Mouse (Mus musculus) splenic B cell, adult 2 months (primary cell): ENCODE results near the gene Zp3.

Experiments used
- DNase-seq: peaks from one replicate; pipeline ENCODE4 v3.0.0-alpha.2; 2011; ENCODE audit warnings: low read depth, low spot score
- H3K27me3 ChIP-seq: 2 replicates; pipeline ENCODE4 v1.6.1; 2012; ENCODE audit warnings: mild to moderate bottlenecking, low read length, moderate library complexity, mixed read lengths; ENCODE audit not compliant: control insufficient read depth, poor library complexity, insufficient read depth, severe bottlenecking
- H3K36me3 ChIP-seq: 2 replicates; pipeline ENCODE4 v1.6.1; 2012; ENCODE audit warnings: mild to moderate bottlenecking, low read length, moderate library complexity, mixed read lengths; ENCODE audit not compliant: control insufficient read depth, poor library complexity, insufficient read depth, severe bottlenecking

The Zp3 gene

GRCm38 (mm10) chr5:136007745-136008144, 27.8 kb downstream of the Zp3 start:
- Histone ChIP-seq H3K36me3 (peaks cover 2% of the 10 kb centered on the region), H3K27me3 (no peaks in the 10 kb centered on the region)
- no peak for DNase-seq

GRCm38 (mm10) chr5:136014877-136015276, 35.0 kb downstream of the Zp3 start:
- no peak for DNase-seq
- no peaks in the 10 kb centered on the region for H3K27me3 ChIP-seq

GRCm38 (mm10) chr5:136015586-136015985, 35.7 kb downstream of the Zp3 start:
- no peak for DNase-seq
- Histone ChIP-seq H3K27me3 (no peaks in the 10 kb centered on the region), H3K36me3 (peaks cover 5% of the 10 kb centered on the region)

More at GRCm38 (mm10) chr5:136014877-136015276, 35.0 kb downstream of the Zp3 start:
- peaks cover 5% of the 10 kb centered on the region for H3K36me3 ChIP-seq

GRCm38 (mm10) chr5:136016014-136016876, 36.3 kb downstream of the Zp3 start:
- Histone ChIP-seq H3K36me3 (peaks cover 5% of the 10 kb centered on the region), H3K27me3 (no peaks in the 10 kb centered on the region)
- no peak for DNase-seq

- no peaks in the 10 kb centered on the region for H3K27me3 ChIP-seq
- DNase-seq, result no peak
These were observed 37.4 kb downstream of the Zp3 start for GRCm38 (mm10) chr5:136017262-136017661.

GRCm38 (mm10) chr5:136018726-136019125, 38.8 kb downstream of the Zp3 start:
- H3K27me3 ChIP-seq, result no peaks in the 10 kb centered on the region
- DNase-seq, result no peak
- H3K36me3 ChIP-seq, result peaks cover 3% of the 10 kb centered on the region; the same call in 1 of the 2 replicates

More at GRCm38 (mm10) chr5:136017262-136017661, 37.4 kb downstream of the Zp3 start:
- H3K36me3 ChIP-seq, result peaks cover 3% of the 10 kb centered on the region; the same call in 1 of the 2 replicates

- Histone ChIP-seq H3K27me3 (no peaks in the 10 kb centered on the region), H3K36me3 (peaks cover 3% of the 10 kb centered on the region; the same call in 1 of the 2 replicates)
- no peak for DNase-seq
These were observed 40.0 kb downstream of the Zp3 start for GRCm38 (mm10) chr5:136019907-136020306.

GRCm38 (mm10) chr5:136025712-136026111, 45.8 kb downstream of the Zp3 start:
- no peaks in the 10 kb centered on the region for H3K27me3 ChIP-seq
- no peak for DNase-seq
- H3K36me3 ChIP-seq, result peaks cover 4% of the 10 kb centered on the region

- no peak for DNase-seq
- Histone ChIP-seq H3K36me3 (peaks cover 5% of the 10 kb centered on the region), H3K27me3 (no peaks in the 10 kb centered on the region)
These were observed 47.0 kb downstream of the Zp3 start for GRCm38 (mm10) chr5:136026859-136027258.

GRCm38 (mm10) chr5:136027612-136028311, 47.9 kb downstream of the Zp3 start:
- no peak for DNase-seq
- Histone ChIP-seq H3K27me3 (no peaks in the 10 kb centered on the region), H3K36me3 (peaks cover 6% of the 10 kb centered on the region)

- Histone ChIP-seq H3K27me3 (no peaks in the 10 kb centered on the region), H3K36me3 (peaks cover 5% of the 10 kb centered on the region)
- DNase-seq, result no peak
These were observed 55.0 kb downstream of the Zp3 start for GRCm38 (mm10) chr5:136034868-136035267.

GRCm38 (mm10) chr5:136035285-136035684, 55.4 kb downstream of the Zp3 start:
- H3K27me3 ChIP-seq, result no peaks in the 10 kb centered on the region
- H3K36me3 ChIP-seq, result peaks cover 5% of the 10 kb centered on the region
- no peak for DNase-seq

GRCm38 (mm10) chr5:136036667-136037066, 56.8 kb downstream of the Zp3 start:
- no peak for DNase-seq
- 0 out of 2 replicates have a peak, but pooled peaks cover 1% of the 10 kb centered on the region for H3K36me3 ChIP-seq
- H3K27me3 ChIP-seq, result no peaks in the 10 kb centered on the region
